Mouse (Mus musculus): Measurements from ENCODE around the gene Gabarap.
"Not testable (repeated sequence)": the region's sequence is repeated elsewhere in the genome, so short reads cannot be mapped to it uniquely, and the experiment has no call there.

Gene Gabarap

DNA sequence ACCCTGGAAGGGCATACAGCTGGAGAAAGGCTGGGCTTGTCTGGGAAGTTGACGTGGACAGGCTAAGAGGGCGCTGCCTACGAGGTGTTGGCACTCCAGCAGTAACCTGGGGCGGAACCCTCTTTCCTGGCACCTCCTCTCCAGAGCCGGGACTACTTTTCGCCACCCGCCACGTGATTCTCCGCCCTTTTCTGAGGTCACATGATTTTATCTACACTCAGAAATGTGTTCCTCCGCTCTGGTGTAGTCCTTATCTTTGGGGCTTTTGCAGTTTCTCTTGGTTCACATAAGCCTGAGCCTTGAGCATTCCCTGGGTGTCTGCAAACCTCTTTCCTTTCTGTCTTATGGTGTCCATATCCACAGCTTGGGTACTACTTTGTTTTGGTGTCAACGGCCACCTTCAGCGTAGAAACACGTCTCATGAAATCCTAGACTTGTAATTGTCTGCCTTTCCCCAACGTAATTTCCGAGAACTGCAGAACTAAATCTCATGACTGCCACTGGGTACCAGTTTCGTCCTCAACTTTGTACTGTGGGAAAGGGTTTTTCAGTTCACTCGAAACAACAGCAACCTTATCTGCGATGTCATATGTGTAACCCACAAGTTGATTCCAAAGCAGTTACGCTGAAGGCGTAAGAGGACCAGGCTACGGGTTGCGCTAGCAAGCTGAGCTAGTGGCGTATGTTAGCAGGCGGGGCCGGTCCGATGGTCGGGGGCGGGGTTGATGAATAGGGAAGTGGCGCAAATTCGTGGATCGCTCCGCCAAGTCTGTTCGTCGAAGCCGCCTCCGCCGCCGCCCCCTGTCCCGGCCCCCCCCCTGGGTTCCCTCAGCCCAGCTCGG, at the start of gene Gabarap:
Gene Gabarap, plus strand, starts transcription at position 294 of the 842 bp plus-strand sequence.
- DNase-seq = peak; percentile 98

DNA sequence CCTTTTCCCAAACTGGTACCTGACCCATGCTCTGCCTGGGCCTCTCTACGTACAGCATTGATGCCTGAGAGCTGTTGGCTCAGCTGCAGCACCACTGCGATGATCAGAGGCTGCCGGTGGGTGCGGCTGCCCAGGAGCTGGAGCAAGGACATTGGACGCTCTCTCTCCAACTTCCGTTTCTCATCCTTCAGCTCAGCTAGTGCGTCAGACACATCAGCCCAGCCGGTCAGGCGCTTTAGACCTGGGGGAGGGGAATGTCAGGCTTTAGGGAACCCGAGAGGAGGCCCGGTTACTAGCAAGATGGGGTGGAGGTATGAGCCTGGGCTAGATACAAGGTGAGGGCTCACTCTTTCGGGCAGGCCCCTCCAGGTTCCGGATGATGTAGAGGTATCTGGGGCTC, 45.7 kb upstream of the Gabarap start:
- DNase-seq = no peak

DNA sequence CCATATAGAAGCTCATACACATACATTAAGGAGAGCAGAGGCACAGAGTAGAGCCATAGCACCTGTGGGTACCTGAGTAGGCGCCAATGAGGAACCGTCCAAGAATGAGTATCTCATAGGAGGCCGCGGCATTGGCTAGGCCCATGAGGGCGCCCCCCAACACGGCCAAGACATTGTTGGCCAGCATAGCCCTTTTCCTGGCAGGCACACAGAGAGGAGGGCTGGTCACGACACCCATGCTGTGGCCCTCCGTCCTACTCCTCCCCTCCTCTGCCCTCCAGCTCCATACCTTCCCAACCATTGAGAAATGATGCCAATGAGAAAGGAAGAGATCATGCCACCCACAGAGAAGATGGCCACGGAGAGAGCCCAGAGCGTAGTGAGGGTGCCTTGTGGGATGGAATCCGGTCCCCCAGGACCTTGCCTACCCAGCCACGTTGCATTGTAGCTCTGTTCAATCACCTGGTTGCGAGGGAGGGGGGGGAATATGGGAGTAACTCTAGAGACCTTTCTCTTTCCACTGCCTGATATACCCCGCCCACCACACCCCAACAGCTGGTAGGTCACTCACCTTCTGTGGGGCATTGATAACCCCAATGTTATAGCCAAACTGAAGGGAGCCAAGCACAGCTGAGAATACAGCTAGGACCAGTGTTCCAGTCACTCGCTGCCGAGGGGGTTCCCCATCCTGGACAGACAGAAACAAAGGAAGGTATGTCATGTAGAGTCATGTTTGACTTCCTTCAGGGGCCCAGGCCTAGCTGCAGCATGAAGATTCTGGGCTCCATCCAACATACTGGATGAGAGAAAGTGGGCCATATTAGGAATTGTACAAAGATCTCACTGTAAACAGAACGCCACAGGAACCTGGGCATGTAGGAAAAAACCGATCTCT, 44.7 kb upstream of the Gabarap start:
- DNase-seq = no peak

DNA sequence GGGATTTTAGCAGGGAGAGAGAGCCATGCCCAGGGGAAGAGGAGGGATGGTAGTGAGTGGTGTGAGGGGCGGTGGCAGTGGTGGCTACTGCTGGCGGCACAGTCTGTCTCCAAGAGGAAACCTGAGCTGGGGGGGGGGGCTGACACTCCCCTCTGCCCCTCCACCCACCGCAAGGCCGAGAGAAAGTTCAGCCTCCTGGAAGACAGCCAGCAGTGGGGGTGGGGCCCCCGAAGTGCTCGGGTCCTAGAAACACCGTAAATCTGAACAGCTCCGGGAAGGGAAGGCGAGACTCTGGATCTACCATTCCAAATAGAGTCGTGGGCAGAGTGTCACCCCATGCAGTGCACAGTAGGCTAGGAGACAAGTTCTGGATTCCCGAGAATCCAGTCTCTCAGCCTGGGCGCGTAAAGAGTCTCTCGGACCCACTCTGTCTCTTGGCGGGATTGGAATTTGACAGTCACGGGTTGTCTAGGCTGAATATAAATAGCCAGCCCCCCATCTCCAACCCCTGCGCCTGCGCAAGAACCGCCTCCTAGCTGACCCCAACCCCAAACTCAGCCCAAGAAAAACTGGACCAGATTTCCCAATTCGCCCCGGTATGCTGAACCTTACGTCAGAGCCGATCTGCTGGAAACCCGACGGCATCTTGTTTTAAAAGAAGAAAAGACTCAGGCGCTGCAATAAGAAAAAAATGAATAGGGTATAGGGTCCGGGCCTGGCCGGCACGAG, 43.4 kb upstream of the Gabarap start:
- DNase-seq = peak; percentile 73

DNA sequence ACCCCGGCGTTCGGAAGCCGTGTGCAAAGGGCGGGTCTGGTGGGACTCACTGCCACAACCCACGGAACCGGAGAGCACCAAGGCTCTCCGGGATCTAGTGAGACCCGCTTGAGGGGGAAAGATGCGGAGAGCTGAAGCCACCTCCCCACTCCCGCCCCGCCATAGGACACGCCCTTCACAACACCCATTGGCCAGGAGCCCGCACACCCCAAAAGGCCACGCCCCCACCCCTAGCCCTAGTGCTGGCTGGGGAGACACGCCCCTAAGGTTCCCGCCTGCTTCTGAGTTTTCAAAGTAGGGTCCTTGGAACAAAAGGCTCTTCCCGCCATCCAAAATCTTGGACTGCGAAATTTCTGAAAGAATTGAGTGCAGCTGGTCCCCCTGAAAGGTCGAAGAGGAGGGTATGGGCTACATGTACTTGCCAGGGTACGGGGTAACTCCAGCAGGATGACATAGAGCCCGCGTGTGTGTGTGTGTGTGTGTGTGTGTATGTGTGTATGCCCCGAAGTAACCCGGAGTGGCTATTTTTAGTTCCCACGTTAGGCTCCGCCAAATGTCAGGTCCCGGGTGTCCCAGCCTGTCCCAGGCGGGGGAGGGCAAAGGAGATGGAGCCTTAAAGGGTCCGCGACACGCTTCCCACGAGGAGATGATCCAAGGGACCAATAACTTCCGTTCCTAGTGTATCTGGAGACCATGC, 42.7 kb upstream of the Gabarap start, which contains the start of gene Slc2a4:
Gene Slc2a4, minus strand, starts transcription at position 123 of the 697 bp plus-strand sequence.
- peak; percentile 99 for DNase-seq

DNA sequence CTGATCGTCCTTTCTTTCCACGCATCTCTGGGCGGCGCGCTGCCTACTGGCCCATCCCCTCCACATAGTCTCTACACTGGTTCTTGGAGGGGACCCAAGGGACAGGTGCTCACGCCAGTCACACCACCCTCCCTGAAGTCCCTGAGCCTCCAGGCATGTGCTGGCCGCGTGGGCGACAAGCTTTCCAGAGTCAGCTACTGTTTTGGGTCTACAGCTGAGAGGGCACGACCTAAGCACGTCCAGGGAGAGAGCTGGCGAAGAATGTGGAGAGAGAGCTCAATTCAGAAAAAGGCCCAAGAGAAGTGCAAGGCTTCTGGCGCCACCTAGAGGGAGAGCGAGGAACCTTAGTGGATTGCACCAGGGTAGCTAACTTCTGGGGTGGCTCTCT, 42.2 kb upstream of the Gabarap start:
- DNase-seq = peak; percentile 93

DNA sequence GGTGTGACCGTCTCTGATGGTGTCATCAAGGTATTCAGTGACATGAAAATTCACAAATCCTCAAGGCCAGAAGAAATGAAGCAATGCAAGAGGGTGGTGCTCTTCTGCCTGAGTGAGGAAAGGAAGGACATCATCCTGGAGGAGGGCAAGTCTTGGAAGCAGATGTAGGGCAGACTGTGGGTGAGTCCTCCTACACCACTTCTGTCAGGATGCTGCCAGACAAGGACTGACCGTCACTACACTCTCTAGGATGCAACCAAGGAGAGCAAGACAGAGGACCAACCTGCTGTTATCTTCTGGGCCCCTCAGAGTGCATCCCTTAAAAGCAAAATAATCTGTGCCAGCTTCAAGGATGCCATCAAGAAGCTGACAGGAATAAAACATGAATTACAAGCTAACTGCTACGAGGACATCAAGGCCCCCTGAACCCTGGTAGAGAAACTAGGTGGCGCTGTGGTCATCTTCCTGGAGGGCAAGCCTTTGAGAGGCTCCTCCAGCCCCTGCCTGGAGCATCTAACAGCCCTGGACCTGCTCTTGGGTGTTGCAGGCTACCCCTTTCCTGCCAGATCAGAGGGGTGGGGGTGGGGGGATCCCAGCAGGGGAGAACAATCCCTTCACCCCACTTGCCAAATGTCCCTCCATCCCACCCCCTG, 40.0 kb upstream of the Gabarap start:
- peak; percentile 57 for DNase-seq

DNA sequence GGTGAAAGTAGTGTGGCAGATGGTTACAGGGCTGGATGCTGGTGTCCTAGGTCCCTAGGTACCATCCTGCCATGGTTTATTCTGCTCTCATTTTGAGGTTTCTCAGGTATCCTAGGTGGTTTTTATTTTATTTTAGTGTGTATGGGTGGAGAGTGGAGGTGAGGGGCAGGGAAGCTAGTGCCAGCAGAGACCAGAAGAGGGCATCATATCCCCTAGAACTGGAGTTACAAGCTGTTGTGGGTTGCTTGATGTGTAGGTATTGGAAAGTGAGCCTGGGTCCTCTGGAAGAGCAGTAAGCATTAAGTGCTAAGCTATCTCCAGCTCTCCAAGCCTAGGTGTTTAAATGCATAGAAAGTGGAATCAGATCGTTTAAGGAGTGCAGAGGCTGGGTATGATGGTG, 38.7 kb upstream of the Gabarap start:
- DNase-seq = no peak

DNA sequence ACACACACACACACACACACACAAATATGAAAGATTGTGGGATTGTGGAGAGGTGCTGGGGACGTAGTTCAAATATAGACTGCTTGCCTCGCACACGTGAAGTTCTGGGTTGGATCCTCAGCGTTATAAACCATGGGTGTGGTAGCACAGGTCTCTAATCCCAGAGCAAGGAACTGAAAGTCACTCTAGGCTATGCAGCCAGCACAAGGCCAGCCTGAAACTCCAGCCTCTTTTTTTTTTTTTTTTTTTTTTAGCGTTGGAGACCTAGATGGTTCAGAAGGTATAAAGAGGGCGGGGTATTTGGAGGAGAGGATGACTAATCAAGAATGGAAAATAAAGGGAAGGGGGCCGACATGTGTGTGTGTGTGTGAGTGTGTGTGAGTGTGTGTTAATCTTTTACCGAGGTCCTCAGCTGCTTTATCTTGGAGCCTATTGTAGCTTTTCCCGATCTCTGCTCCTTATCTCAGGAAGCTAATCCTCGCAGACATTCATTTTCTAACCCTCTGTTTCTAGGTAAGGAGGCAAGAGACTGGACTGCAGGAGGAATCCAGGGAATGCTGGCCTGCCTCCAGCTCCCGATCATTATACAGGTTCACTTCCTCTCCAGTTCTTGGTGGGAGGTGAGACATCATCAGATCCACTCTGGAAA, 37.6 kb upstream of the Gabarap start:
- no peak for DNase-seq

DNA sequence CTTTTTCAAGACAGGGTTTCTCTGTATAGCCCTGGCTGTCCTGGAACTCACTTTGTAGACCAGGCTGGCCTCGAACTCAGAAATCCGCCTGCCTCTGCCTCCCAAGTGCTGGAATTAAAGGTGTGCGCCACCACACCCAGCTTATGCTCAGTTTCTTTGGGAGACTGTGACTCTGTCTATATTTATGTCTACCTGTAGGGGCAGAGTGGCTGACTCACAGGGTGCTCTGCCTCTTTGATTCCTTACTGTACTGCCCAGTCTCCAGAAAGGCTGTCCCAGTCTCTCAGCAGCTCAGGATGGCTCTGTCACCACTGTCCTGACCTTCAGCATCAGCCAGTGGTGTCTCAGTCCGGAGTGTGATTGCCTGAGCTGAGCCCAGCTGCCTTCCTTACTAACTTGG, 35.3 kb upstream of the Gabarap start:
- DNase-seq = not testable (repeated sequence)

DNA sequence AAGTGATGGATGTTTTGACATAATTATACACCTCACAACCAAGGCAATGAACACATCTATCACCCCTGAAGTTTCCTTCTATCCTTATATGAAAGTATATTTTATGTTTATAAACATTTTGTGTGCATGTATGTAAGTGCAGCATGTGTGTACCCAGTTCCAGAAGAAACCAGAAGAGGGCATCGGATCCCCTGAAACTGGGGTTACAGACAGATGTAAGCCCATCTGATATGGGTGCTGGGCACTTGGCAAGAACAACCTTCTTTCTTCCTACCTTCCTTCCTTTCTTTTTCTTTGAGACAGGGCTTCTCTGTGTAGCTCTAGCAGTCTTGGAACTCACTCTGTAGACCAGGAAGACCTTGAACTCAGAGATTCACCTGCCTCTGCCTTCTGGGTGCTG, 34.7 kb upstream of the Gabarap start:
- no peak for DNase-seq

DNA sequence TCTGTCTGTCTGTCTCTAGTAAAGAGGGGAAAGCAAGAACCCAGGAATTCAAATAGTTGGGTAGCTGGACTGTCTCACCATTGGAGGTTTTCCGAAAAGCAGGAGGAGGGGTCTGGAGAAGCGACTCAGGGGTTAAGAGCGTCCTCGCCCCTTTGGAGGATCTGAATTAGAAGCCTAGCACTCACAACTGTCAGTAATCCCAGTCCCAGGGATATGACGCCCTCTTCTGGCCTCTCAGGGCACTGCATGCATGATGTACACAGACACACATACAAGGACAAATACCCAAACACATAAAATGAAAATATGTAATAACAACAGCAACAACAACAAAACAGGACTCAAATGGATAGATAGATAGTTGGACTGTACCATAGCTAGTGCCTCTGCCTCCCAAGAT, 30.3 kb upstream of the Gabarap start:
- DNase-seq = no peak

DNA sequence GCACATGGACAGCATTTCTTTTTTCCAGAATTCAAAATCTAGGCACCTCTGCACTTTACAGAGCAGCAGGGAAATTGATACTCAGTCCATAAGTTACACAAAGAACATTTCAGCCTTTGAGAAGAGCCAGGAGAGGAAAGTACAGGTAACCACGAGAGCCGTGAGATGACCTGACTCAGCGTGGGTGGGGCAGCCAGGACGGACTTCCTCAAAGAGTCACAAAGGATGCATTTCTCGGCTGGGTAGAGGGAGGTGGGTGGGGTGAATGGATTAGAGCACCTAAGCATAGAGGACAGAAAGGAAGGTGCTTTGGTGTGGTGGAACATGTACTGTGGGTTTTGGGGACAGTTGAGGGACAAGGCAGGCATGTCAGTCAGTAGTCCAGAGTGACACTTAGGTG, 29.1 kb upstream of the Gabarap start:
- no peak for DNase-seq

DNA sequence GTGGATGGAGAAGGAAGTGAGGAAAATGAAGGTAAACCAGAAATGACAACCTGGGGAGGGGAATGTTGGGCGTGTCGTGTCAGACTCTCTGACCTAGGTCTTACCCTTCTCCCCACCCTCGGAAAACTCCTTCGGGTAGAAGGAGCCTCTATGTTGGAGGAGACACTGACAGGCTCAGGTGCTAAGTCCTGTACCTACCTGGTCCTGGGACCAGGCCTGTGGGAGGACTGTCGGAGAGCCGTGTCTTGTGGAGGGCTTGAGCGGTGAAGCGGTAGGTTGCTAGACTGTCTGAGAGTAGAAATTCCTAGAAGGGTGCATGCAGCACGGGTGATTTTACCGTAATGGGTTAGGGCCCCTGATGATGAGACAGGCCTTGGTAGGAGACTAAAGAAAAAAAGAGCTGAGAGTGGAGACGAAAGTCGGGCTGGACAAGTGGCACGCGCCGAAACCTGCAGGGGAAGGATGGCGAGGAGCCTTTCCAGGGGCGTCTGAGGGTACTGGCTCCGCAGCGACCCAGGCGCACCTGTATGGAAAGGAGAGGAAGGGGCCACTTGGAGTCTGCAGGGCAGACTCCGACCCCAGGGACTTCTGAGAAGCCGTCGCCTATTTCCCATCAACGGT, 26.2 kb upstream of the Gabarap start, which contains the start of gene Cldn7:
Gene Cldn7, plus strand, starts transcription at position 130 of the 621 bp plus-strand sequence.
- DNase-seq = no peak

DNA sequence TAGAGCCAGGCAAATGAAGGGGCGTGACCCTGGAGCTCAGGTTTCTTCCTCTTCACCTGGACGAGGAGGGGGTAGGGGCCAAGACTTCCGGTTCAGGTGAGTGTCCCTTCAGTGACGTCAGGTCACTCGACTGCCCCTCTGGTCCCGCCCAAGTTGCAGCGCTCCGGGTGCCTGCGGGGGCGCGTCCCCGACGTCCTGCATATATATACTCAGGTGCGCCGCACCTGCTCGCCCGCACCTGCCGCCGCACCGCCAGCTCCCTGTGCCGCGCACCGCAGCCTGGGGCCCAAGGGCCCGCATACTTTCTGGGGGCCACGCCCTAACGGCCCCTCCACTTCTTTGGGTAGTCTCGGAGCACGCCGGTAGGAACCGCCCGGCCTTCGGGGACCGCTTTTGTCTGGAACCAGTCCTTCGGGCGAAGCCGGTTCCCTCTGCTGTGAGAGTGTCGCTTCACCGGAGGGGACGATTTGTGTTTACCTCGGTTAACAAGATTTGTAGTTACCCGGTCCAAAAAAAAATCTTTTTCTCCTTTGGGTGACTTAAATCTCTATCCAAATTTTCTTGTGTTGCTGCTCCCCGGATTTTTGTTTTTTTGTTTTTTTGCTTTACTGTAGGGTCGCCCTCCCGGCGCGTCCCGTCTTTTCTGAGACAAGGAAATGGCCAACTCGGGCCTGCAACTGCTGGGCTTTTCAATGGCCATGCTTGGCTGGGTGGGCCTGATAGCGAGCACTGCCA, 25.5 kb upstream of the Gabarap start:
- DNase-seq = peak; percentile 31

DNA sequence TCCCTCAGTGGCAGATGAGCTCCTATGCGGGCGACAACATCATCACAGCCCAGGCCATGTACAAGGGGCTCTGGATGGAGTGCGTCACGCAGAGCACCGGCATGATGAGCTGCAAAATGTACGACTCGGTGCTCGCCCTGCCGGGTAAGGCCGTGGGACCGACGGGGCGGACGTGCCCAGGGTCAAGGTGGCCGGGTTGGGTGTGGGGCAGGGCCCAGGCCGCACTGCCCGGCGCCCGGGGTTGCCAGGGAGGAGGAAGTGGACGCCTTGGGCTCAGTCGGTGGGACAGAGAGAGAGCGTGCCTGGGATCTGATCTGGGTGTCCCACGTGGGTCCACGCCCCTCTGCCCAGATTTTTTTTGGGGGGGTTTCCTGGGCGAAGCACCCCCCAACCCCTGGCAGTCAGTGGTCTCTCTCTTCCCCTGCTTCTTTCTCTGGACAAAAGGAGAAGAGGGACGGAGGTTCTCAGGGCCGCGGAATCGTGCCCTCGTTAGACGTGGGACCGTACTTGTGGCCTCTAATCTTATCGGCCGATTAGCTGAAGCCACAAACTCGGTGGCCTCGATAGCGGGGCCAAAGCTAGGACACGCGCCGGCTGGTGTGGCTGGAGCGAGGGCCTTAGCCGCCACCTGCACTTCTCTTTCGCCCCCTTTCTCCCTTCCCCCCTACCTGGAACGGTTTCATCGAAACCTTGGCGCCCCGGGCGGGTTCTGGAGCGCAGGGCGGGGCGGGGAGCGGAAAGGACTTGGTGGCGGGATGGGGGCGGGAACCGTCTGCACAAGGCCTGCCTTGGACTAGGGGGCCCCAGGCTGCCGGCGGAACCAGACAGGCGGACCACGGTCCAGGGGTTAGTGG, 24.7 kb upstream of the Gabarap start:
- peak; percentile 58 for DNase-seq

DNA sequence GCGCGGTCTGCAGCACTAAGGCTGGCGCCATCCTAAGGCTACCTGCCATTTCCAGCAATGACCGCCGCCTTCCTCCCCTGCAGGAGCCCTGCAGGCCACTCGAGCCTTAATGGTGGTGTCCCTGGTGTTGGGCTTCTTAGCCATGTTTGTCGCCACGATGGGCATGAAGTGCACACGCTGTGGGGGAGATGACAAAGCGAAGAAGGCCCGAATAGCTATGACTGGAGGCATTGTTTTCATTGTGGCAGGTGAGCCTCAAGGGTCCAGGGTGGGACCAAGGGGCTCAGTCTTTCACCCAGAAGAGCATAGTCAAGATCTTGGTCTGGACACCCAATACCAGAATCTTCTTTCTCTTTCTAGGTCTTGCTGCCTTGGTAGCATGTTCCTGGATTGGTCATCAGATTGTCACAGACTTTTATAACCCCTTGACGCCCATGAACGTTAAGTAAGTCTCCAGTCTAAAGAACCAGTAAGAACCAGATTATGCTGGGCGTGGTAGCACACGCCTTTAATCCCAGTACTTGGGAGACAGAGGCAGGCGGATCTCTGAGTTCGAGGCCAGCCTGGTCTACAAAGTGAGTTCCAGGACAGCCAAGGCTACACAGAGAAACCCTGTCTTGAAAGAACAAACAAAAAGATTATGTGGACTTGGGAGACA, 24.0 kb upstream of the Gabarap start:
- no peak for DNase-seq

DNA sequence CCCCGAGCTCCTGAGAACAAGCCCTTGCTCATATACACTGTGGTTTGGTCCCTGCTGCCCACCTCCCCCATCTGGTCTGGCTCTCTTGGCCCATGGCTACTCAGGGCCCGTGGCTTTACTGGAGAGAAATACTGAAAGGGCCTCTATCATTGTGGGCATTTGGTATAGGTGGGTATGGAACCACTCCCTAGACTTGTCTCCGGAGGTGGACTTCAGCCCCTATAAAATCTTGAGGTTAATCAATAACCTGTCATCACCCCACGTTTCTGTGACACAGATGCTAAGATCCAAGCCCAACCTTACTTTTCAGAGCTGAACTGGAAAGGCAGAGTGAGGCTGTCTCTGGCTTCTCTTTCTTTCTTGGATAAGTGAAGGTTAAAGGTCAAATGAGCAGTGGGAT, 22.1 kb upstream of the Gabarap start:
- no peak for DNase-seq

DNA sequence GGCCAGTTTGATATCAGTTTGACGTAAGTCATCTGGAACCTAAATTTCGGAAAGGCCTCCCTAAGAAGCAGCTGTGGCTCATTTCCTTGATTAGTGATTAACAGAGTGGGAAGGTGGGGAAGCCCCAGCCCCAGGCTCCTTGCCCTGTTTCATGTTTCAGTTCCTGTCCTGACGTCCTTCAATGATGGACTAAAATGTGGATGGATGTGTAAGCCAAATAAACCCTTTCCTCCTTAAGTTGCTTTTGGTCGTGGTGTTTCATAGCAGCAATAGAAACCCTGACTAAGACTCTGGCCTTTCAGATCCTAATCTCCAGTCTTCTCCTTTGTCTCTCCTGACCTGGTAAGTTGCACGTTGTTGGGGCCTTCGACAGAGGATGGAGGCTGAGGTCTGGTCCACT, 20.7 kb upstream of the Gabarap start:
- no peak for DNase-seq
